Mouse (Mus musculus) MEL (cell line): Measurements from ENCODE around the gene Zbtb7b.

Experiments
- CTCF ChIP-seq, 3 experiments: IDR thresholded peaks in 2 of 3; conservative IDR thresholded peaks in 1 of 3; 2 replicates each; pipeline ENCODE4 v1.5.1; 2011 to 2012; ENCODE audit warnings: low read length in 3 of 3, low read depth in 2 of 3, mild to moderate bottlenecking in 2 of 3, improper control_type of control experiment in 1 of 3, inconsistent platforms in 1 of 3, mixed read lengths in 1 of 3, moderate library complexity in 1 of 3; ENCODE audit not compliant: control insufficient read depth in 1 of 3, insufficient read depth in 1 of 3, poor library complexity in 1 of 3, severe bottlenecking in 1 of 3
- EP300 ChIP-seq, 2 experiments: IDR thresholded peaks; 2 replicates each; pipeline ENCODE4 v1.6.1; 2011; ENCODE audit warnings: improper control_type of control experiment in 2 of 2, low read length in 2 of 2, low read depth in 1 of 2, mild to moderate bottlenecking in 1 of 2
- GATA1 ChIP-seq: IDR thresholded peaks from 2 replicates; pipeline ENCODE4 v1.6.1; 2011; ENCODE audit warnings: low read depth, low read length, improper control_type of control experiment
- HCFC1 ChIP-seq: IDR thresholded peaks from 2 replicates; pipeline ENCODE4 v1.6.1; 2012; ENCODE audit warnings: low read depth, mild to moderate bottlenecking, inconsistent platforms, low read length, improper control_type of control experiment, moderate library complexity
- MAFK ChIP-seq: IDR thresholded peaks from 2 replicates; pipeline ENCODE4 v1.6.1; 2011; ENCODE audit warnings: low read depth, mild to moderate bottlenecking, low read length, improper control_type of control experiment, borderline replicate concordance
- NELFE ChIP-seq: IDR thresholded peaks from 2 replicates; pipeline ENCODE4 v1.6.1; 2011; ENCODE audit warnings: low read depth, low read length, improper control_type of control experiment
- POLR2A ChIP-seq, 2 experiments: IDR thresholded peaks; 2 replicates each; pipeline ENCODE4 v1.6.1; 2011 to 2012; ENCODE audit warnings: low read length in 2 of 2, mild to moderate bottlenecking in 2 of 2, control low read depth in 1 of 2, improper control_type of control experiment in 1 of 2, low read depth in 1 of 2, moderate library complexity in 1 of 2; ENCODE audit not compliant: control insufficient read depth in 1 of 2, insufficient read depth in 1 of 2, poor library complexity in 1 of 2
- RAD21 ChIP-seq: IDR thresholded peaks from 2 replicates; pipeline ENCODE4 v1.6.1; 2011; ENCODE audit warnings: mild to moderate bottlenecking, low read depth, low read length, improper control_type of control experiment
- TBP ChIP-seq: IDR thresholded peaks from 2 replicates; pipeline ENCODE4 v1.8.0; 2011; ENCODE audit warnings: low read depth, low read length, improper control_type of control experiment
- UBTF ChIP-seq: IDR thresholded peaks from 2 replicates; pipeline ENCODE4 v1.6.1; 2012; ENCODE audit warnings: low read depth, mild to moderate bottlenecking, inconsistent platforms, low read length, improper control_type of control experiment, moderate library complexity, borderline replicate concordance; ENCODE audit not compliant: insufficient read depth

DNA sequence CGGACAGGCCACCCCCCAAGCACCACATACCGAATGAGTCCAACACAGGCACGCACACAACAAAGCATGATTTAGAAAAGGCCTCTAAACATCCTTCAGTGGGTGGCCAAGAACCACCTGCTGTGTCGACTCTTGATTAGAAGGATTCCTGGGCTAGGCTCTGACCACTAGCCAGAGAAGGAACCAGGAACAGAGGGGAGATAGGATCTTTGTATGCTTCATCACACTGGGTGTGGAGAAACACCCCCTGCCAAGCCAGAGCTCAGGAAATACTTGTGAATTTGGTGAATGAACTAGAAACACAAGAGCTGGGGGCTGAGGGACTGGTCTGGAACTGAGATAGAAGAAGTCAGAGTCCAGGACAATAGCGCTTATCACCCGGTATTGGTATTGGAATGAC is 58.0 kb downstream of the Zbtb7b start:
- TF ChIP-seq CTCF (IDR thresholded peaks at IDR 0.05 in 2 of 3, conservative IDR thresholded peaks at IDR 0.05 in 1 of 3; ENCODE audit: control insufficient read depth in 1 of 3, insufficient read depth in 1 of 3, low read depth in 2 of 3, low read length in 3 of 3, poor library complexity in 1 of 3, severe bottlenecking in 1 of 3) (no peak), UBTF (no peak), MAFK (no peak), POLR2A (IDR thresholded peaks at IDR 0.05; ENCODE audit: control insufficient read depth in 1 of 2, insufficient read depth in 1 of 2, low read depth in 1 of 2, low read length in 2 of 2, poor library complexity in 1 of 2) (no peak), HCFC1 (no peak), RAD21 (no peak), EP300 (IDR thresholded peaks at IDR 0.05; ENCODE audit: low read depth in 1 of 2, low read length in 2 of 2) (no peak), TBP (no peak), NELFE (no peak), GATA1 (no peak)
